Mouse (Mus musculus): ENCODE results near the gene Gm10644. TPM values are rescaled to one million over a fixed set of nuclear protein-coding genes. Genes with fewer than 3 reads are reported as not detected.

Gene Gm10644
- polyA plus RNA-seq, 1 experiment from 2014 or later = 0.67 TPM

DNA sequence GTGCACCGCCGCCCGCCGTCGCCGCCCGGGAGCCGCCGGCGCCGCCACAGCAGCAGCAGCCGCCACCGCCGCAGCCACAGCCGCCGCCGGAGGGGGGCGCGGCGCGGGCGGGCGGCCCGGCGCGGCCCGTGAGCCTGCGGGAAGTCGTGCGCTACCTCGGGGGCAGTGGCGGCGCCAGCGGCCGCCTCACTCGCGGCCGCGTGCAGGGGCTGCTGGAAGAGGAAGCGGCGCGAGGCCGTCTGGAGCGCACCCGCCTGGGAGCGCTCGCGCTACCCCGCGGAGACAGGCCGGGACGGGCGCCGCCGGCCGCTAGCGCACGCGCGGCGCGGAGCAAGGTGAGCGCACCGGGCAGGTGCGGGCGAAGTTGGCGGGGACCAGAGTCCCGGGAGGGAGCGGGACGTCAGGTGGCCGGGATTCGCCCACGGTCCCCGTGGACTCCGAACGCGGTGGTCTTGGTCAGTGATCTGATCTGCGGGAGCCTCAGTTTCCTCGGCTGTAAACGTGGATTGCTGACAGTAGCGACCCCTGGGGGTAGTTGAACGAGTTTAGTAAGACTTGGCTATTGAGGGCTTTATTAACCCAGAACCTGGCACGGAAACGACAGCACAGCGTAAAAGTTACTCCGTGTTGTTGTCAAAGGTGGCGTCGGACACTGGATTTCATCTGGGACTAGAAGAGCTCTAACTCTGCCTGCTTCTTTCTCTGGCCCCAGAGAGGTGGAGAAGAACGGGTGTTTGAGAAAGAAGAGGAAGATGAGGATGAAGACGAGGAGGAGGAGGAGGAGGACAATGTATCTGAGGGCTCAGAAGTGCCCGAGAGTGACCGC, 43.4 kb upstream of the Gm10644 start:
- Histone ChIP-seq H3K36me3 (ENCODE audit: control insufficient read depth, insufficient read depth, low read length) (peaks cover 7% of the 10 kb centered on the region; the same call in 1 of the 2 replicates), H3K27me3 (ENCODE audit: control insufficient read depth, insufficient read depth, low read length) (no peaks in the 10 kb centered on the region), H3K4me2 (ENCODE audit: low read depth, low read length) (peak overlapping the region; percentile 84), H3K9me3 (replicated peaks; ENCODE audit: control insufficient read depth, low read length) (no peaks in the 10 kb centered on the region), H3K9ac (ENCODE audit: low read length) (peak overlapping the region; percentile 89), H3K27ac (ENCODE audit: low read length) (peak overlapping the region; percentile 98), H3K4me3 (replicated peaks; ENCODE audit: low read length) (peak overlapping the region; percentile 83), H3K4me1 (ENCODE audit: control insufficient read depth, insufficient read depth, low read length) (peaks cover 20% of the 10 kb centered on the region)
- WGBS = 2% methylated on average over 69 of the region's 92 CpGs
- no peak for ATAC-seq (ENCODE audit: insufficient read depth, low FRiP score)

DNA sequence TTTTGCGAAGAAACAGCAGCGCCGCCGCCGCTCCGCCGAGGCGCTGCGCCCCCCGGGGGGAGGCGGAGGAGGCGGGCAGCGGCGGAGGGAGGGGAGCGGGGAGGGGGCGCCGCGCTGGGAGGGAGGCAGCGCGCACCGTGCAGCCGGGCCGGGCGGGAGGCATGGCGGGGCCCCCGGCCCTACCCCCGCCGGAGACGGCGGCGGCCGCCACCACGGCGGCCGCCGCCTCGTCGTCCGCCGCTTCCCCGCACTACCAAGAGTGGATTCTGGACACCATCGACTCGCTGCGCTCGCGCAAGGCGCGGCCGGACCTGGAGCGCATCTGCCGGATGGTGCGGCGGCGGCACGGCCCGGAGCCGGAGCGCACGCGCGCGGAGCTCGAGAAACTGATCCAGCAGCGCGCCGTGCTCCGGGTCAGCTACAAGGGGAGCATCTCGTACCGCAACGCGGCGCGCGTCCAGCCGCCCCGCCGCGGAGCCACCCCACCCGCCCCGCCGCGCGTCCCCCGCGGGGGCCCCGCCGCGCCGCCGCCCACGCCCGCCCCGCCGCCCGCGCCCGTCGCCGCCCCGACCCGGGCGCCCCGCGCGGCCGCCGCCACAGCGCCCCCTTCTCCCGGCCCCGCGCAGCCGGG, 42.6 kb upstream of the Gm10644 start, which contains the start of gene Samd1:
Gene Samd1, plus strand, starts transcription at position 162 of the 631 bp plus-strand sequence.
- Histone ChIP-seq H3K9me3 (replicated peaks; ENCODE audit: control insufficient read depth, low read length) (no peaks in the 10 kb centered on the region), H3K4me1 (ENCODE audit: control insufficient read depth, insufficient read depth, low read length) (peaks cover 20% of the 10 kb centered on the region), H3K4me2 (ENCODE audit: low read depth, low read length) (peak within 1 kb of the TSS; percentile 86), H3K9ac (ENCODE audit: low read length) (peak within 1 kb of the TSS; percentile 89), H3K27me3 (ENCODE audit: control insufficient read depth, insufficient read depth, low read length) (no peaks in the 10 kb centered on the region), H3K36me3 (ENCODE audit: control insufficient read depth, insufficient read depth, low read length) (peaks cover 7% of the 10 kb centered on the region; the same call in 1 of the 2 replicates), H3K4me3 (replicated peaks; ENCODE audit: low read length) (peak within 1 kb of the TSS; percentile 83), H3K27ac (ENCODE audit: low read length) (peak within 1 kb of the TSS; percentile 98)
- under 1% methylated on average over 68 of the region's 112 CpGs for WGBS
- no peak for ATAC-seq (ENCODE audit: insufficient read depth, low FRiP score)

DNA sequence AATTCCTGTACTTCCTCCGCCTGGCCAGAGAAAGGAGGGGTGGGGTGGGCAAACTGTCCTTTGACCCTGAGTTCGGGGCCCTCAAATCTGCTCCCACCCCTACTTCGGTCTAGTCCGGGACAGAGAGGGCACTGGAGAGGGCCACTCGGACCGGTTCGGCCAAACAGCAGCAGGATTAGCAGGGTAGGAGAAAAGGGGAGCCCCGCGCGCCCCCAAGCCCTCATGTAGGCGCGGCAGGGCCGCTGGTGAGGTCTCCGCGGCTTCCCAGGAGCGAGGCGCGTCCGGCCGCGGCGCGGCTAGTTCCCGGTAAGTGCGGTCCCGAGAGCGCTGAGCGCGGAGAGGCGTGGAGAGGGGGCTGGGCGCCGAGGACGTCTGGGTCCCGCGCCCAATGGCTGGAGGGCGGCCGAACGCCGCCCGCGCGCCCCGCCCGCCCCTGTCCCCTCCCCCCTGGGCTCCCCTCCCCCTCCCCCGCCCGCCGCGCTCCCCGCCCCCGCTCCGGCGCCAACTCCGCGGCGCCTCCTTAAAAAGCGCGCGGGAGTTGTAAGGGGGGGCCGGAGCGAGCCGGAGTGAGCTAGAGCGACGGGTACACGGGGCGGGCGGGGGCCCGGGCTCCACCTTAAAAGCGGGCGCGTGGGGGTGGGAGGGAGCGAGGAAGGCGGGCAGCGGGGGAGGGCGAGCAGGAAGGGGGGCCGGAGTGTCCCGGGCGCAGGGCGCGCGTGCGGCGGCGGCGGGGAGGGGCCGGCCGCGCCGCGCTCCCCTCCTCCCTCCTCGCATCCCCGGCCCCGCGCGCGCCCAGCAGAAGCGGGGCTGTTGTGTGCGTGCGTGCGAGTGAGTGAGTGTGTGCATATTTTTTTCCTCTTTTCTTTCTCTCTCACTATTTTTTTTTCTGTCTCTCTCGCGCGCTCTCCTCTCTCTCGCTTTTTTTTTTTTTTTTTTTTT, 41.8 kb upstream of the Gm10644 start:
- peak overlapping the region; percentile 83 for H3K4me3 ChIP-seq (replicated peaks; ENCODE audit: low read length)
- H3K4me1 ChIP-seq (ENCODE audit: control insufficient read depth, insufficient read depth, low read length) = peaks cover 20% of the 10 kb centered on the region
- H3K4me2 ChIP-seq (ENCODE audit: low read depth, low read length) = peak overlapping the region; percentile 86
- H3K27me3 ChIP-seq (ENCODE audit: control insufficient read depth, insufficient read depth, low read length) = no peaks in the 10 kb centered on the region
- 2% methylated on average over 66 of the region's 103 CpGs for WGBS
- H3K36me3 ChIP-seq (ENCODE audit: control insufficient read depth, insufficient read depth, low read length) = peaks cover 7% of the 10 kb centered on the region; the same call in 1 of the 2 replicates
- no peaks in the 10 kb centered on the region for H3K9me3 ChIP-seq (replicated peaks; ENCODE audit: control insufficient read depth, low read length)
- peak overlapping the region; percentile 98 for H3K27ac ChIP-seq (ENCODE audit: low read length)
- H3K9ac ChIP-seq (ENCODE audit: low read length) = peak overlapping the region; percentile 89
- peak; percentile 91 for ATAC-seq (ENCODE audit: insufficient read depth, low FRiP score)

DNA sequence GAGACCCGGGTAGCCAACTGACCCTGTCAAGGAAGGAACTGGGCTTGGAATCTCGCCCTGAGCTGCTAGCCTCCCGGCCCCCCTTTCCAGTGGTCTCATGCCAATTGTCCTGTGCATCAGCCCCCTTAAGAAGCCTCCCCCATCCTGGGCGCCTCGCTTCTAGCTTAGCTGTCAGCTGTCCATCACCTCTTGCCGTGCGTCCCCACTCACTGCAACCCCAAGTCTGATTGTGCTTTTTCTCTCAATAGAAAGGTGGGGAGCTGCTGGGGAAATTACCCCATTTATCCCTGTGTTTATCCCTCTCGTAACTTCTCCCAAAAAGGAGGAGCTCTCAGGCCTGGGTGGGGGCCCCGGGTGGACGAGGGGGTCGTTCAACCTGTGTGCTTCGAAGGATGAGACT, 41.0 kb upstream of the Gm10644 start:
- no peaks in the 10 kb centered on the region for H3K27me3 ChIP-seq (ENCODE audit: control insufficient read depth, insufficient read depth, low read length)
- H3K27ac ChIP-seq (ENCODE audit: low read length) = no peak overlapping the region
- H3K9me3 ChIP-seq (replicated peaks; ENCODE audit: control insufficient read depth, low read length) = no peaks in the 10 kb centered on the region
- peak overlapping the region; percentile 83 for H3K4me3 ChIP-seq (replicated peaks; ENCODE audit: low read length)
- peaks cover 16% of the 10 kb centered on the region for H3K4me1 ChIP-seq (ENCODE audit: control insufficient read depth, insufficient read depth, low read length)
- H3K9ac ChIP-seq (ENCODE audit: low read length) = no peak overlapping the region; the same call in 1 of the 2 replicates
- H3K4me2 ChIP-seq (ENCODE audit: low read depth, low read length) = peak overlapping the region; percentile 86
- 25% methylated on average over 12 of the region's 12 CpGs for WGBS
- ATAC-seq (ENCODE audit: insufficient read depth, low FRiP score) = no peak
- H3K36me3 ChIP-seq (ENCODE audit: control insufficient read depth, insufficient read depth, low read length) = 0 out of 2 replicates have a peak, but pooled peaks cover 8% of the 10 kb centered on the region

DNA sequence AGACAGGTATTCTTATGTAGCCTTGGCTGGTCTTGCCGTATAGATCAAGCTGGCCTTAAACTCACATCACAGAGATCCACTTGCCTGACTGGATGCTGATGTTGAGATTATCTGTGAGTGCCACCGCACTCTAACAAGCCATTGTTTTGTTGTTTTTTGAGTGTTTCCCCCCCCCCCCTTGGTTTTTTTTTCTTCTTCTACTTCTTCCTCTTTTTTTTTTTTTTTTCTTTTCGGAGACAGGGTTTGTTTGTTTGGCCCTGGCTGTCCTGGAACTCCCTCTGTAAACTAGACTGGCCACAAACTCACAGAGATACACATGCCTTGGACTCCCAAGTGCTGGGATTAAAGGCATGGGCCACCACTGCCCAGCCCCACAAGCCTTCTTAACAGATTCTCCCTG, 39.0 kb upstream of the Gm10644 start:
- no peak overlapping the region for H3K4me2 ChIP-seq (ENCODE audit: low read depth, low read length)
- WGBS = 71% methylated on average over 3 of the region's 3 CpGs
- no peak overlapping the region for H3K9ac ChIP-seq (ENCODE audit: low read length)
- no peaks in the 10 kb centered on the region for H3K9me3 ChIP-seq (replicated peaks; ENCODE audit: control insufficient read depth, low read length)
- H3K27me3 ChIP-seq (ENCODE audit: control insufficient read depth, insufficient read depth, low read length) = no peaks in the 10 kb centered on the region
- peaks cover 5% of the 10 kb centered on the region for H3K4me1 ChIP-seq (ENCODE audit: control insufficient read depth, insufficient read depth, low read length)
- no peak for ATAC-seq (ENCODE audit: insufficient read depth, low FRiP score)
- no peak overlapping the region for H3K4me3 ChIP-seq (replicated peaks; ENCODE audit: low read length)
- H3K36me3 ChIP-seq (ENCODE audit: control insufficient read depth, insufficient read depth, low read length) = 0 out of 2 replicates have a peak, but pooled peaks cover 3% of the 10 kb centered on the region
- H3K27ac ChIP-seq (ENCODE audit: low read length) = no peak overlapping the region

DNA sequence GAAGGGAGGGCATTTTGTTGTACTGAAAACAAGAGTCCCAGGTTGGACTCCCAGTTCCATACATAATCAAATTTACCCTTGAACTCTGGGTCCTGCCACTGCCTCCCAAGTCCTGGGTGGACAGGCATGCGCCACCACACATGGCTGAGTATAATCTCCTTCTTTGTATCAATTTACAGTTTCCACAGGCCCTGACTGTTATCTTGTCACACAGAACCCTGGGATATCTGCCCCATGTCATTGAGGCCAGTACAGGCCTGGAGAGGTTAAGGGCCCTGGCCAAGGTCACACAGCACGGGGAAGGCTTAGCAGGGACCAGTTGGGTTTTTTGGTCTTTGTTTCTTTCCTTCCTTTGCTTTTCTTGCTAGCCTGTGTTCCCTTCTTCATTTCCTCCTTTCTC, 37.5 kb upstream of the Gm10644 start:
- H3K36me3 ChIP-seq (ENCODE audit: control insufficient read depth, insufficient read depth, low read length) = peaks cover 5% of the 10 kb centered on the region; the same call in 1 of the 2 replicates
- H3K27me3 ChIP-seq (ENCODE audit: control insufficient read depth, insufficient read depth, low read length) = no peaks in the 10 kb centered on the region
- no peak overlapping the region for H3K9ac ChIP-seq (ENCODE audit: low read length)
- H3K9me3 ChIP-seq (replicated peaks; ENCODE audit: control insufficient read depth, low read length) = no peaks in the 10 kb centered on the region
- no peaks in the 10 kb centered on the region for H3K4me1 ChIP-seq (ENCODE audit: control insufficient read depth, insufficient read depth, low read length)
- H3K4me2 ChIP-seq (ENCODE audit: low read depth, low read length) = no peak overlapping the region
- 82% methylated on average over 2 of the region's 2 CpGs for WGBS
- no peak overlapping the region for H3K4me3 ChIP-seq (replicated peaks; ENCODE audit: low read length)
- no peak overlapping the region for H3K27ac ChIP-seq (ENCODE audit: low read length)
- ATAC-seq (ENCODE audit: insufficient read depth, low FRiP score) = no peak

DNA sequence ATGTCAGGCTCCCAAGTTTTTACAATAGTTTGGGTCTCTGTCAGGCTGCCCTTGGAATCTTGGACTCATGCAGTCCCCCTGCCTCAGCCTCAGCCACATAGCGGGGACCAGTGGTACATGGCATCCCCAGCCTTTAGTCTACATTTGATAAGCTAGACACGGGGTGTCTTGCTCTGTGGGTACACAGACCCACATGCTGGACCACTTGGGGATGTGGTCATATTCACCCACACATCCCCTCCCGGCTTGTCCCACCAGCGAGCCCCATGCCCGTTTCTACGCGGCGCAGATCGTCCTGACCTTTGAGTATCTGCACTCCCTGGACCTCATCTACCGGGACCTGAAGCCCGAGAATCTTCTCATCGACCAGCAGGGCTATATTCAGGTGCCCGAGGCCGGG, 35.2 kb upstream of the Gm10644 start:
- Histone ChIP-seq H3K36me3 (ENCODE audit: control insufficient read depth, insufficient read depth, low read length) (peaks cover 18% of the 10 kb centered on the region), H3K9ac (ENCODE audit: low read length) (no peak overlapping the region), H3K27ac (ENCODE audit: low read length) (no peak overlapping the region), H3K9me3 (replicated peaks; ENCODE audit: control insufficient read depth, low read length) (no peaks in the 10 kb centered on the region), H3K27me3 (ENCODE audit: control insufficient read depth, insufficient read depth, low read length) (no peaks in the 10 kb centered on the region), H3K4me3 (replicated peaks; ENCODE audit: low read length) (no peak overlapping the region), H3K4me2 (ENCODE audit: low read depth, low read length) (no peak overlapping the region), H3K4me1 (ENCODE audit: control insufficient read depth, insufficient read depth, low read length) (no peaks in the 10 kb centered on the region)
- no peak for ATAC-seq (ENCODE audit: insufficient read depth, low FRiP score)
- 95% methylated on average over 14 of the region's 14 CpGs for WGBS

DNA sequence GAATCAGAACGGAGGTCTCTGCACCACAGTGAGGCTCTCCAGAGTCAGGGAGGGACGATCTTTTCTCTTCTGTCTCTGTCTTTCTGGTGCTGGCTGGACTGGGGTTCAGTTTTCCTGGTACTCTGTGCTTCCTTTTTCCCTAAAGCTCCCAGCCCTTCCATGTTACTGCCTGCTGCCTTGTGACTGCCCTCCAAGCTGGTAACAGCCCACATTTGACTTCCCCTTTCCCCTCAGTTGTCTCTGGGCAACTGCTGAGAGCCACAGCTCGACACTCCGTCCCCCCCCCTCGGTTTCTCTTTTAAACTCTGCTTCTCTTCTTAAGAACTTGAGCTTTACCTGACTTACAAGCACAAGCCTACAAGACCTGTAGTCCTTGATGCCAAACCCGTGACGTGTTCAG, 34.2 kb upstream of the Gm10644 start:
- H3K9me3 ChIP-seq (replicated peaks; ENCODE audit: control insufficient read depth, low read length) = no peaks in the 10 kb centered on the region
- WGBS = 83% methylated on average over 7 of the region's 7 CpGs

More for the DNA sequence above, 34.2 kb upstream of the Gm10644 start:
- Histone ChIP-seq H3K27ac (ENCODE audit: low read length) (no peak overlapping the region), H3K4me2 (ENCODE audit: low read depth, low read length) (no peak overlapping the region), H3K9ac (ENCODE audit: low read length) (no peak overlapping the region), H3K4me3 (replicated peaks; ENCODE audit: low read length) (no peak overlapping the region), H3K36me3 (ENCODE audit: control insufficient read depth, insufficient read depth, low read length) (peaks cover 18% of the 10 kb centered on the region), H3K27me3 (ENCODE audit: control insufficient read depth, insufficient read depth, low read length) (no peaks in the 10 kb centered on the region), H3K4me1 (ENCODE audit: control insufficient read depth, insufficient read depth, low read length) (no peaks in the 10 kb centered on the region)
- ATAC-seq (ENCODE audit: insufficient read depth, low FRiP score) = no peak
